Mouse (Mus musculus) midbrain, embryonic 10.5 days (tissue): ENCODE measurements around the gene Arhgap8. TPM values are rescaled to one million over a fixed set of nuclear protein-coding genes. Genes with fewer than 3 reads are reported as not detected.
A peak's percentile ranks its signal among the peaks of the same experiment; 100 is the strongest.

Source experiments
- DNase-seq: peaks from one replicate; pipeline ENCODE4 v3.0.0-alpha.2; 2017; ENCODE audit warnings: low spot score
- H3K27ac ChIP-seq: fragments of 300-500 bp; sonication (generic); replicated peaks from 2 replicates; pipeline ENCODE4 v1.5.1; 2016; ENCODE audit warnings: mild to moderate bottlenecking
- H3K27me3 ChIP-seq: fragments of 300-500 bp; sonication (generic); 2 replicates; pipeline ENCODE4 v1.6.1; 2016; ENCODE audit warnings: low read depth, mild to moderate bottlenecking; ENCODE audit not compliant: poor library complexity, severe bottlenecking
- H3K36me3 ChIP-seq: fragments of 300-500 bp; sonication (generic); 2 replicates; pipeline ENCODE4 v1.6.1; 2016; ENCODE audit warnings: mild to moderate bottlenecking, moderate library complexity
- H3K4me1 ChIP-seq: fragments of 300-500 bp; sonication (generic); 2 replicates; pipeline ENCODE4 v1.6.1; 2016
- H3K4me3 ChIP-seq: fragments of 300-500 bp; sonication (generic); 2 replicates; pipeline ENCODE4 v1.5.1; 2016; ENCODE audit warnings: mild to moderate bottlenecking, moderate library complexity
- H3K9me3 ChIP-seq: fragments of 300-500 bp; sonication (generic); replicated peaks from 2 replicates; pipeline ENCODE4 v1.6.1; 2016; ENCODE audit warnings: mild to moderate bottlenecking
- WGBS: fragments of 180-500 bp; shearing (Covaris S2); methylation state at CpG from one replicate; pipeline ENCODE4 v1.1.7; 2016; 5-methylcytosine and 5-hydroxymethylcytosine counted together
- polyA plus RNA-seq: library from polyadenylated mRNA; unstranded; fragments of >200 nt; fragmentation: Nextera tagmentation; extraction: Ambion mirVana; gene quantifications from 2 replicates; pipeline ENCODE4 v1.2.1, GENCODE M21; 2016

The Arhgap8 gene
- polyA plus RNA-seq, 1 experiment from 2014 or later: 1.5 TPM

DNA sequence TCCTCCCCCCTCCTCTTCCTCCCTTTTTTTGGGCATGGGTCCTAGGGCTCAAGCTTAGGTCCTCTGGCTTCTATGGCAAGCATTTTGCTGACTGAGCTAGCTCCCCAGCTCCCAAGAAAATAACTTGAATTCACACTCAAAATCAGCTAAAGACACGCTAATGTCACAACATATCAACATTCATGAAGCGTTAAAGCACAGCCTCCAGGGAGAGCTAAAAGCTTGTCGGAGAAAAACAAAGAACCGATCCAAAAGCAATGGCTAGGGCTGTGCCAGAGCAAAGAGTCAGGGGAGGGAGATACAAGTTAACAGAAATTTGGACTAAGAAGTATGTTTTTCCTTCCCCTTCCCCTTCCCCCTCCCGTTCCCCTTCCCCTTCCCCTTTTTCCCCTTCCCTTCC lies 58.7 kb downstream of the Arhgap8 start:
- 61% methylated on average over 5 of the region's 5 CpGs for WGBS
- H3K27me3 ChIP-seq: no peaks in the 10 kb centered on the region
- H3K36me3 ChIP-seq: peaks cover 2% of the 10 kb centered on the region
- no peak for DNase-seq
- no peaks in the 10 kb centered on the region for H3K9me3 ChIP-seq
- no peak overlapping the region for H3K4me3 ChIP-seq
- no peak overlapping the region for H3K27ac ChIP-seq
- peaks cover 31% of the 10 kb centered on the region for H3K4me1 ChIP-seq

DNA sequence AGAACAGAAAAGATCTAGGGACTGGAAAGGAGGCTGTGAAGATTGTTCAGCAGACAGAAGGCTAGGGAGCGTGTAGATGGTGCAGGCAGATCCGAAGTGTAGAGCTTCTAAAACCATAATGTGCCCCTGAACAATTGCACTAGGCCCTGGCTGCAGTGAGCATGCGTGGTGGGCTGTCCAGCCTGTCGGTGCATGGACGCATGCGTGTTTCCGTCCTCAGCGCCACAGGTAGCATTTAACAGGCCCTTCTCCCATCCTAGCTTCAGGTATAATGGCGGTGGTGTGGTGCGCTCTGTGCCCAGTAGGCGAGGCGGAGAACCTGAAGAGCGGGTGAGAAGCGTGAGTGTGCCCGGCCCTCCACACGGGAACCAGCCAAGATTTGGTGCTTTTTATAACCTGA lies 65.0 kb downstream of the Arhgap8 start:
- 94% methylated on average over 16 of the region's 16 CpGs for WGBS
- H3K27me3 ChIP-seq: no peaks in the 10 kb centered on the region
- H3K36me3 ChIP-seq: peaks cover 64% of the 10 kb centered on the region
- no peak overlapping the region for H3K4me3 ChIP-seq
- H3K27ac ChIP-seq: no peak overlapping the region
- H3K9me3 ChIP-seq: no peaks in the 10 kb centered on the region
- H3K4me1 ChIP-seq: peaks cover 3% of the 10 kb centered on the region; the same call in 1 of the 2 replicates
- DNase-seq: no peak

DNA sequence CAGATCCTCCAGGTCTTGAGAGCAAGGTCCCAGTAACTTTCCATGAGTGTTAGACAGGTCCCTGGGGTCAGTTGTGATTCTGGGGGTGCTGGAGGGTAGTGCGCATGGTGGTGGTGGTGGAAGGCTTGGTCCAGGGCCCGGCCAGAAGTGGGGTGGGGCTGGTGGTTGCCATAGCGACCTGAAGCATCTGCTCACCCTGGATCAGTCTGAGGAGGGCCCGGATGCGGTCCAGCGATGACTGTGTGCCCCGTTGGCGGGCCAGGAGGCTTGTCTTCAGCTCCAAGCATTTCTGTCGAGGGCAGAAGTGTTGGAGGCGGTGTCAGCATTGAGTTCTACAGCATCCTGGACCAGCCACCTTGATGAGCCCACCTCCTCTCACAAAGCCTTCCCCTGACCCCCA lies 67.3 kb downstream of the Arhgap8 start:
- no peaks in the 10 kb centered on the region for H3K27me3 ChIP-seq
- DNase-seq: no peak
- no peak overlapping the region for H3K4me3 ChIP-seq
- 78% methylated on average over 10 of the region's 10 CpGs for WGBS
- H3K36me3 ChIP-seq: peaks cover 87% of the 10 kb centered on the region
- H3K9me3 ChIP-seq: no peaks in the 10 kb centered on the region
- H3K27ac ChIP-seq: no peak overlapping the region
- peaks cover 3% of the 10 kb centered on the region; the same call in 1 of the 2 replicates for H3K4me1 ChIP-seq

DNA sequence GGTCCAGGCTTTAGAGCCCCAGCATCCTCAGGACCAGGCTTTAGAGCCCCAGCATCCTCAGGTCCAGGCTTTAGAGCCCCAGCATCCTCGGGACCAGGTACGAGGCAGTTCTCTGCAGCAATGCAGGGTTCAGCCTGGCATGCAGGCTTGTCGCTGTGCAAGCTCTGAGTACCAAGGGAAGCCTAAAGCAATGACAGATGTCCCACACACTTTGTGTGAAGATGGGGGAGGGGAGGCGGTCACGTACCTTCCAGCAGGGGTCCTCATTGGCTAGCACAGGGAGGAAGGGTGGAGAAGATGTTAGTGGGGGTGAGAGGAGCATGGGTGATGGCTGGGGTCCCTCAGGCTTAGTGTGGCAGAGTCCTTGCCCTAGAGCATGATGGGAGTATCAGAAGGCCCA lies 73.8 kb downstream of the Arhgap8 start:
- H3K9me3 ChIP-seq: peaks cover 12% of the 10 kb centered on the region; the same call in 1 of the 2 replicates
- no peak for DNase-seq
- H3K27me3 ChIP-seq: no peaks in the 10 kb centered on the region
- peaks cover 99% of the 10 kb centered on the region for H3K36me3 ChIP-seq
- no peak overlapping the region for H3K4me3 ChIP-seq
- no peak overlapping the region for H3K27ac ChIP-seq
- H3K4me1 ChIP-seq: no peaks in the 10 kb centered on the region
- 86% methylated on average over 5 of the region's 5 CpGs for WGBS

DNA sequence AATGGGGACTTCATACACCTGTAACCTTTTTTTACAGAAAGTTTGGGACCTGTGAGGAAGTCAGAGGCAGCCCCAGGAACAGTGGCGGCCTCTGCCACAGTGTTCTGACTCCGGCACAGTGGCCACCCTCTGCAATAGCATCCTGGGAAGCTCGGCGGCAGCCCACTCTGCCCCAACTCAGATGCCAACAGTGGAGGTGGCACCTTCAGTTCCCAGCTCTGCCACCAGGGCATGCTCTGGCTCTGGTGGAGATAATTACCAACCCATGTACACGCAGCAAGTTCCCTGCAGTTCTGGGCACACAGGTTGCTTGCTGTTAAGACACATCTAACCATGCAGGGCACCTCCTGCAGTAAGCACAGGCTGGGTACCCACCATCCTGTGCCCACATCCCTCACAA lies 80.3 kb downstream of the Arhgap8 start:
- DNase-seq: no peak
- Histone ChIP-seq H3K27me3 (no peaks in the 10 kb centered on the region), H3K4me1 (no peaks in the 10 kb centered on the region), H3K9me3 (peaks cover 20% of the 10 kb centered on the region; the same call in 1 of the 2 replicates), H3K4me3 (no peak overlapping the region), H3K27ac (no peak overlapping the region), H3K36me3 (peaks cover 99% of the 10 kb centered on the region)
- WGBS: 85% methylated on average over 5 of the region's 5 CpGs

DNA sequence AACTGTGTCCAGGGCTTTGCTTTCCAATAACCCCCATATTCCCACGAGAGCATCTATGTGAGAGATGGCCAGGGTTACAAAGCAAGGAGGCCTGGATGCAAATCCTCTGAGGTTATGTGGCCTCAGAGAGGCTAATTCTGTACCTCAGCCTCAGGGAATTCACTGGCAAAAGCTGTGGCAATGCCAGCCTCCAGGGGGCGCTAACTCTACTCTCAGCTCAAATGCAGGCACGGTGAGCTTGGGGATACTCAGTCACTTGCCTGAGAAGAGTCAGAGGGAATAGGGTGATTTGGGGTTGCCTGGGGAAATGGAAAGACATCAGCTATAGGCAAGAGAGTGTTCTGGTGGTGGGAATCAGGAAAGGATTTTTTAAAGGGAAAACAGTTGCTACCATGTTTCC lies 83.8 kb downstream of the Arhgap8 start:
- Histone ChIP-seq H3K27ac (no peak overlapping the region), H3K36me3 (peaks cover 100% of the 10 kb centered on the region), H3K4me3 (no peak overlapping the region), H3K9me3 (peaks cover 11% of the 10 kb centered on the region; the same call in 1 of the 2 replicates), H3K4me1 (no peaks in the 10 kb centered on the region), H3K27me3 (no peaks in the 10 kb centered on the region)
- peak; percentile 57 for DNase-seq
- WGBS: 58% methylated on average over 3 of the region's 3 CpGs

DNA sequence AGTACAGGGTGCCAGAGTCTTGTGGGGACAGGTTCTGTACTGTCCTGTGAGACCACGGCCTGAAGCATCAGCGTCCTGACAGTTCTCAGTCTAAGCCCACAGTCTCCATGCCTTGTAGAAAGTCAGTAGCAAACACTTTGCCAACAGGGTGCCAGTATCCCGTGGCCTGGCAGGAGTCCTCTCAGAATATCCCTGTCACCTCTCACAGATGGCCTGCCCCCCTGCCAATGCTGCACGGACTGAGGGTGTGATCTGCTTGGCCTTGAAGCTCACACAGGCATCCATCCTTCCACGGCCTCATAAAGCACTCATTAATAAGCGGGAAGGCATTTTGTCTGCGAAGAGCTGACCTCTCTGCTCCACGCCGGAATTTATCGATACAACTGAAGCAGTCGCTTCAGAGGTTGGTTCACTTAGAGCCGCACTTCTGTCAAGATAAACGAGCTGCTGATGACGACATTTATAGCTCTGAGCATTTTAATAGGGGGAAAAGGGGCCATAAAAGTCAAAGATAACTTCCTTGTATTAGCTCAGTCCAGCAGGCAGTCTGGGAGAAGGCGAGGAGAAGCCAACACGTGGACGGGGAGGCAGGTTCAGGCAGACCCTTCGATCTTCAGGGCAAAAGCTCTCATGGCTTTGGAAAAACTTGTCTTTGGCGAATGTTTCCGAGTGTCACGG lies 89.6 kb downstream of the Arhgap8 start:
- no peak for DNase-seq
- Histone ChIP-seq H3K27me3 (no peaks in the 10 kb centered on the region), H3K4me3 (no peak overlapping the region), H3K27ac (no peak overlapping the region), H3K36me3 (peaks cover 72% of the 10 kb centered on the region), H3K9me3 (peaks cover 10% of the 10 kb centered on the region; the same call in 1 of the 2 replicates), H3K4me1 (peaks cover 23% of the 10 kb centered on the region)
- 89% methylated on average over 21 of the region's 21 CpGs for WGBS

DNA sequence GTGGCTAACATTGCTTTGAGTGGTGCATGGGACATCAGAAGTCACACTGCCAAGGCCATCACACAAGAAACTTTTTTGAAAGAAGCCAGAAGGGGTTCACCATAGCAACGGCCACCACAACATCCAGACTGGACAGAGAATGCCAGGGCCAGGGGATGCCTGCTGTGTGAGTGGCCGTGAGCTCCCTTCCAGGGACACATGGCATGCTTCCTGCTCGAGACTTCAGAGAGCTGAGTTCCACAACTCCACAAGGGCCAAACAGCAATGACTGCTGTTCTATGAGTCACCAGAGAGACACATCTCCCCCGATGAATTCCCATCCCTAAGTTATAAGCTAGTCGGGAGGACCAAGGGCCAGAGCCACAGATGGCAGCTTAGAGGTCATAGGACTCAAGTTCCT lies 91.3 kb downstream of the Arhgap8 start:
- Histone ChIP-seq H3K27ac (no peak overlapping the region), H3K4me3 (no peak overlapping the region), H3K36me3 (peaks cover 70% of the 10 kb centered on the region), H3K4me1 (peaks cover 39% of the 10 kb centered on the region), H3K27me3 (no peaks in the 10 kb centered on the region), H3K9me3 (no peaks in the 10 kb centered on the region)
- WGBS: 79% methylated on average over 5 of the region's 5 CpGs
- no peak for DNase-seq

DNA sequence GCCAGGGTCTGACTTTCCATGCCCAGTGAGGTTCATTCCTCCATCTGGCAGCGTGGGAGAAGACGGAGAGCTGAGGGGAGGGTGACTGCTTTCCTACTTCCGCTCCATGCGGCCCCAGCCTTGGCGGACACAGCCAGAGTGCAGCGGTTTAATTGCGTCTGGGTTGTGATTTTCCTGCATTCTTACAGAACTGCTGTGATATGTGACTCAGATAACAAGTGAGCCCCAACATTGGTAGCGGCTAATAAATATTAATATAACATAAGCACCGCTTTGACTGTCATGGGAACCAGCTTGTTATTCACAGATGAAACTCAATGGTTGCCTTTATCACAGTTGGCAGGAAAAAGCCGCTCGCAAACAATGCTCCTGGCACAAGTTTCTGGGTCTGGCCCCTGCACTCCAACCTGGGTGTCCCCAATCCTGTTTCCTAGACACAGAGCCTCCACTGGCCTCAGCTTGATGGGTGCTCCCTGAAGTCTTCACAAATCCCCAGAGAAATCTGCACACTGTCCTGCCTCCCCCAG lies 93.0 kb downstream of the Arhgap8 start:
- H3K27ac ChIP-seq: no peak overlapping the region; the same call in 1 of the 2 replicates
- peaks cover 40% of the 10 kb centered on the region for H3K4me1 ChIP-seq
- H3K9me3 ChIP-seq: no peaks in the 10 kb centered on the region
- H3K4me3 ChIP-seq: no peak overlapping the region
- H3K27me3 ChIP-seq: no peaks in the 10 kb centered on the region
- H3K36me3 ChIP-seq: peaks cover 70% of the 10 kb centered on the region
- no peak for DNase-seq
- 90% methylated on average over 11 of the region's 11 CpGs for WGBS

DNA sequence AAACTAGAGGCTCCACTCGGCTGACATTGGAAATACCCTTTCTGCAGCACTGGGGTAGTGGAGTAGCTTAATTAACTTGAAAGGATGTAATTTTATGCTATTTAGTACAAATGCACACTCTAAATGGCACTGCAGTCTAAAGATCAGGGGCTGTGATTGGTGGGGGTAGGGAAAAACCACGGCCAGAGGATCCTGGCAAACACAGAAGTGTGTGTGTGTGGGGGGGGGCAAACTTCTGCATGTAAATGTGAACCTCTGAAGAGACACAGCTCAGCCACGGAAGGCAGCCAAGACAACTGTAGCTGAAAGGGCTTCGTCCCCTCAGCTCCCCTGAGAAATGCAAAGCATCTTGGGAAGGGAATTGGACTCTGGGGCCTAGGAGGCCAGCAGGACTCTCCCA lies 95.3 kb downstream of the Arhgap8 start:
- no peak overlapping the region for H3K4me3 ChIP-seq
- H3K4me1 ChIP-seq: peaks cover 40% of the 10 kb centered on the region
- no peaks in the 10 kb centered on the region for H3K27me3 ChIP-seq
- H3K9me3 ChIP-seq: no peaks in the 10 kb centered on the region
- H3K36me3 ChIP-seq: peaks cover 62% of the 10 kb centered on the region
- no peak for DNase-seq
- no peak overlapping the region for H3K27ac ChIP-seq
- WGBS: 63% methylated on average over 4 of the region's 4 CpGs

DNA sequence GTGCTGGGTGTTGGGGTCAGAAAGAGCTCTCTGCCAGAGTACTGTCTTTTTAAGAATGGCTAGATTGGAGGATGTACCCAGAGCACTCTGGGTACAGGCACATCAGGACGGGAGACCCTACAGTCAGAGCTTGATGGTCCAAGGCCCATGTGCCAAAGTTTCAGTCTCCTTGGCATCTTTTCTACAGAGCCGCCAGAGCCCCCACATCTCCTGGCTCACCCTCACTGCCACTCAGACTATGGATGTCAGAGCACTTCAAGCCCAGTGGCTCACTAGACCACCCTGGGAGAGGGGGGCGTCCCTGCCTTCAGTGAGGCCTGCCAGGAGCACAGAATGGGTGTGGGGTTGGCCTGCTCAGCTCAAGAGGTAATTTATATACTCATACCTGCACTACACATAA lies 97.7 kb downstream of the Arhgap8 start:
- Histone ChIP-seq H3K4me1 (peaks cover 30% of the 10 kb centered on the region), H3K27me3 (no peaks in the 10 kb centered on the region), H3K4me3 (no peak overlapping the region), H3K9me3 (no peaks in the 10 kb centered on the region), H3K27ac (no peak overlapping the region), H3K36me3 (peaks cover 64% of the 10 kb centered on the region)
- DNase-seq: no peak
- WGBS: 83% methylated on average over 3 of the region's 3 CpGs

DNA sequence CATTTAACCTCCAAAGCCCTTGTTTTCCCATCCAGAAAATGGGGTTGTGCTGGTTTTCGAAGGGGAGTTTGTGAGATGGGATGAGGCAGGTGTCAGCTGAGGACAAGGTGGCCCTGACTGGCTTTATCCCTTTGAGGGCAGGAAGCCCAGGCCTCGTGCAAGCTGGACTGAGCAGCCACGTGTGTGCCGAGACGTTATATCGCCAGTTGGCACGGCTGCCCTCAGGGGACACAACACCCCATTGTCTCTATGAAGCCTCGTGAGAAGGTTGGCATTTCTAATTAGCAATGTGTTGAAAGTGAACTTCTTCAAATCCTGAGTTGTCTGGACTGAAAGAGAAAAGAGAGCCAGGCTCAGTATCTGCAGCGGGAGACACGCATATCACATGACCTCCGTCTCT lies 98.4 kb downstream of the Arhgap8 start:
- DNase-seq: no peak
- Histone ChIP-seq H3K4me1 (peaks cover 23% of the 10 kb centered on the region), H3K4me3 (no peak overlapping the region), H3K9me3 (no peaks in the 10 kb centered on the region), H3K27me3 (no peaks in the 10 kb centered on the region), H3K27ac (no peak overlapping the region), H3K36me3 (peaks cover 66% of the 10 kb centered on the region)
- 91% methylated on average over 11 of the region's 11 CpGs for WGBS

DNA sequence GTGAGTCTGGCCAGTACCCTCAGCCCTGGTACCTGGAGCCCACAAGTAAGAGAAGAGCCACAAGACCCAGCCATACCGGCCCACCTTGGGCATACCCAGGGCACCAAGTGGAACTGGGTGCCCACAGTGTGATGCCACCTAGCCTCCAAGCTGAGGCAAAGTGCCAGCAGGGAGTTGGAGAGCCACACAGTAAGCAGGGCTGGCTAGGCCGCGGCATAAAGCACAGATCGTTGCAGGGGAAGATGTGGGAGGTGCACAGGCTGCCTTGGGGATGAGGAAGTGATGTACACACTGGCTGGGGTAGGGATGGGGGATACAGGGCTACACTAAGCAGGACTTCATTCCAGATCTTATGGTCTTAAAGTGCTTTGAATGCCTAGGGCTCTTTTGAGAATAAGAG lies 101.0 kb downstream of the Arhgap8 start:
- 93% methylated on average over 4 of the region's 4 CpGs for WGBS
- H3K36me3 ChIP-seq: peaks cover 67% of the 10 kb centered on the region
- H3K27me3 ChIP-seq: no peaks in the 10 kb centered on the region
- H3K9me3 ChIP-seq: 0 out of 2 replicates have a peak, but pooled peaks cover 4% of the 10 kb centered on the region
- no peak overlapping the region for H3K27ac ChIP-seq
- H3K4me1 ChIP-seq: peaks cover 8% of the 10 kb centered on the region
- no peak overlapping the region for H3K4me3 ChIP-seq
- DNase-seq: no peak
